Mouse (Mus musculus): Measurements from ENCODE around the gene Lrrd1.

DNA sequence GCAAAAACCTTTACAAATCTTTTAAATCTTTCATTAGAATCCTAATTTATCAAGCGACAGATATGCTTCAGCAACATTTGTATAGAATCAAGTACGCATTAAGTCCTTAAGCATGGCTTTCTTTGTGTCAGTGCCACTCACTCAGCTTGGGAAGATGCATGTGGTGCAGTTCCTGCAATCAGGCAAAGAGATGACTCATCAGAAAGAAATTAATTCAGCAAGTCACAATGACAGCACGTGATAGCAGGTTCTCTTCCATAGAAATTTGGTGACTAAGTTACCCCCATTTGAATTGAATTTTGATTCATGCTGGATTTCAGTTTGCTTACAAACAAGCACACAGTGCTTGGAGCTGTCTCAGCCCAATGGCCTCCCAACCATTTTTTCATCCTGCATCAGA is 28.5 kb downstream of the Lrrd1 start:
- TF ChIP-seq POLR2A (IDR thresholded peaks at IDR 0.05; ENCODE audit: borderline replicate concordance, insufficient read depth, low read length) (no peak), CTCF (IDR thresholded peaks at IDR 0.05; ENCODE audit: borderline replicate concordance, insufficient read depth, low read depth, low read length) (no peak)
